Mouse (Mus musculus): Measurements from ENCODE around the gene Zyg11a.
"Not testable (repeated sequence)": the region's sequence is repeated elsewhere in the genome, so short reads cannot be mapped to it uniquely, and the experiment has no call there.

Zyg11a gene

DNA sequence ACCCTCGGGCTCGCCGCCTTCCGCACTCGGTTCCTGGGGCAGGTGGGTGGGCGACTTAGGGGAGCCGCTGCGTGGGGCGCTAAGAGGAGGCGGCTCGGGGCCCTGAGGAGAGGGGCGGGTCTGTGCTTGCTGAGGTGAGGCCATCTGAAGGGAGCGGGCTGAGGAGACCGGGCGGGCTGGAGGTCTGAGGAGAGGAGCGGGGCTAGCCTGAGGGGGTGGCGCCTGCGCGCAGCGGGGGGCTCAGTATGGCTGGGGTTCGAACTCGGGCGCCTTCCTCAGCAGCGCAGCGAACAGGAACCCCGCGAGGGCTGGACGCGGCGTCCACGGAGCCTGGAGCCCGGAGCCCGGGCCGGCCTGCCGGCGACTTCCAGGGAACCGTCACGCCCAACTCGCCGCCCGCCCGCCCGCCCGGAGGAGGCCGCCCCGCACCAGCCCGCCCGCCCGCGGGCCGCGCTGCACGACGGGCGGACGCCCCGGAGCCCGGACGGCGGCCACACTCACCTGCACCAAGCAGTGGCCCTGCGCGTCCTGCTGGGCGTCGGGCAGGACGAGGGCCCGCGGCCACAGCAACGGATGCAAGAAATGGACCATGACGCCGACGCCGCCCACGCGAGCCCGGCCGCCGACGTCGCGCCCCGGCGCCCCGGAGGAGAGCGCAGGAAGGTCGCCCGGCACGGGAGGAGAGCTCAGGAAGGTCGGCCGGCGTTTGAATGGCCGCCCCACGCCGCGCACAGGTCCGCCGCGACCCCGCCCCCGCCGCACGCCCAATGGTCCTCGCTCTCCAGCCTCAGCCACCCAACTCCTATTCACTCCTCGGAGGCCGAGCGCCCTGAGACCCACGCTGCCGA is at the start of gene Zyg11a:
Gene Zyg11a, minus strand, starts transcription at position 717 of the 848 bp plus-strand sequence.
- DNase-seq (ENCODE audit: low spot score in 2 of 2): no peak

DNA sequence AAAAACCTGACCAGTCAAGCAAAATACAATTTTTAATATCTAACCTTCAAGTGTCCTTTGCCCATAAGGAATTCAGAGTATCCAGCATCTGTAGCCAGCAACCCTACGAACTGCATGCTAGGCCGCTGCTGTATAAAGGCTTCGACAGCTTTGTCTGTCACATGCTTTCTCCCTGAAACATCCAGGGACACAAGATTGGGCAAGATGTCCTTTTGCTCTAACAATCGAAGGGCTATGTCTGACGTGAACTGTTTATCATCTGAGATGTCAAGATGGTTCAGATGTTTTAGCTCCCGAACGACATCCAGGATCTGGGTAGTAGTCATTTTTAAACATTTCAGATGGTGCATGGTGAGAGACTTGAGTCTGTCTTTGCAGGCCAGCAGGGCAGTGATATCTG is 47.9 kb upstream of the Zyg11a start:
- no peak for DNase-seq (ENCODE audit: low spot score in 2 of 2)

DNA sequence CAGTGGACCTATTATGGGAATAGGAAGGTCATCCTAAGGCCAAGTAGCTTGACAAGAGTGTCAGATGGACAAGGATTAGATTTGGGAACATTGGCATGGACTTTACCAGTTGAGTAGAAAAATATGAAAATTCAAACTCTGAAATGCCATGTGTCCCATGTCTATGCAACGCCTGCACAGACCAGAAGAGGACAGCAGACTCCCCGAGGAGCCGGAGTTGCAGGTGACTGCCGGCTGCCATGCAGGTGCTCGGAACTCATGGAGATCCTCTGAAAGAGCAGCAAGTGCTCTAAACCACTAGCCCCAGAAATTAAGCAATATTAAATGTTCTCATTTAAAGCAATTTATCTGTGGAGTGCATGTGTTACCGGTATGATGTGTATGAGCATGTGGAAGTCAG is 35.5 kb upstream of the Zyg11a start:
- DNase-seq (ENCODE audit: low spot score in 2 of 2): no peak

DNA sequence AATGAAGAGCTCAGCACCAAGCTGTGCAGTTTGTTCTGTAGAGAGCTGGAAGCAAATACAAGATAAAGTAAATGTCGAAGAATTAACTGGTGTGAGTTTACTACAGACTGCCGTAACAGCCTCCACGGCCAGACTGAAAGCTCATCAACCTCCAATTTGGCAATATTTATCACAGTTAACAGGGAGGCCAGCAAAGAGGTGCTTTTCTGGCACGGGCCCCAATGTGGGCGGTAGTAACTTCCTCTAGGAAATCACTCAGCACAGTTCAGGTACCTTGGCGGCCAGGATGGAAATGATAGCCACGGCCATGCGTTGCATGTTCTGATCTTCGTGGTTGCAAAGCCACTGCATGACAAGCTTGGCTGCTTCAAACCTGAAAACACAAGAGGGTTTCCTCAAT is 32.7 kb upstream of the Zyg11a start:
- no peak for DNase-seq (ENCODE audit: low spot score in 2 of 2)

DNA sequence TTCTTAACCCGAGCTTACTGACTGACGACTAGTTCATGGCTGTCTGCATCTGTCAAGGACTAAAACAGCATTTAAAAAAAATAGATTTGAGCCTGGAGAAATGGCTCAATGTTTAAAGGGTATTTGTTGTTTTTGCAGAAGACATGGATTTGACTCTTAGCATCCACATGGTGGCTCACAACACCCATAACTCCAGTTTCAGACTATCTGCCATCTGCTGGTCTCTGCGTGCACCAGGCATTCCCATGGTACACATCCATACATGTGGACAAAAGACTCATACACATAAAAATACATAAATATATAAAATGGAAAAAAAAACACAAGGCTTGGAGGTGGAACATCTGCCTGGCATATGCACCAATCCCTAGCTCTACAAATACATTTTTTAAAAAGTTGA is 31.5 kb upstream of the Zyg11a start:
- DNase-seq (ENCODE audit: low spot score in 2 of 2): no peak

DNA sequence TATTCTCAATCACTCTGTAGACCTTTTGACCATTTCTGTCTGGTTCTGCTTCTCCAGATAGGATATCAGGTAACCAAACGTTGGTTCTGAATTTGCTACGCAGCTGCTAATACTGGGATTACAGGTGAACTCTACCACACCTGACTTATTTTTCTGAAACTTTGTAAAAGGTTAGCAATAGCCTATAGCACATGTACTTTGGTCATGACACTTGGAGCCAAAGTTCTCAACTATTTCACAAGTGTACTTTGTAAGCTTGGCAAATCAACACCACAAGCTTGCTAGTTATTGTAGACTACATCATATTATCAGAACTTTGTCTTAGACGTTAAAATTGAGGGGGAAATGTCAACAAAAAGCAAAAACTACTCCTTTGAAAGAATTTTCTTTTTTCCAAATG is 15.8 kb upstream of the Zyg11a start:
- no peak for DNase-seq (ENCODE audit: low spot score in 2 of 2)

DNA sequence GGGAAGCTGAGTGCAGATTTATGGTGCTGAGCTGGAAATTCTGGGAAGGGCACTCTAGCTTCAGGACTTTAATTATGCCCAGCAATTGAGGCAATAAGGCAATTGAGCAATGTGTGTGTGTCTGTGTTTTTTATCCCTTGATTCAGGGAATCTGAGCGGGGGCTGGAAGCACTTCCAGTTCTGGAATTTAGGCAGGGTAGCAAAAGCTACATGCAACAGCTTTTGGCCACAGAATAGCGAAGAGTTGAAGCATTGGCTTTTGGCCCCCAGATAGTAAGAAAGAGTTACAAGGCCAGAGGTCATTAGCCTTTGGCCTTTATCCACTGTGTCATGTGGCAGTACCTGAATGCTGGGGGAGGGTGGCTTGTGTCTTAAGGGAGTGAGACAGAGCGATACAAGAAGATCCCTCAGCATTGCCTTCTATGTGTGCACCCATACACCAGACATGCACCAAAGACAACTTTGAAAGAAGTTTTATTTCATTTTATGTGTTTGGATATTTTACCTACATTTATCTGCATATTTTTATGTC is 7.6 kb upstream of the Zyg11a start:
- DNase-seq (ENCODE audit: low spot score in 2 of 2): no peak

DNA sequence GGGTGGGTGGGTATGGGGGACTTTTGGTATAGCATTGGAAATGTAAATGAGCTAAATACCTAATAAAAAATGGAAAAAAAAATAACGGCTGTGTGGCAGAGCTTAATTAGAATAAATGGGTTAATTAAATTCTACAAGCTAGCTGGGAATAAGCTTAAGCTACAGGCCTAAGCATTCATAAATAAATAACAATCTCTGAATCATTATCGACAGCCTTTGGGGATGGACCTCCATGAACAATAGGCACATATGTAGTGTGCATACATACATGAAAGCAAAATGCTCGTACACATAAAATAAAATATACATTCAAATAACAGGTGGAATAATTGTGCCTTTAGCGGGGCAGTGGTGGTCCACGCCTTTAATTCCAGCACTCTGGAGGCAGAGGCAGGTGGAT is 4.7 kb upstream of the Zyg11a start:
- DNase-seq (ENCODE audit: low spot score in 2 of 2): no peak

DNA sequence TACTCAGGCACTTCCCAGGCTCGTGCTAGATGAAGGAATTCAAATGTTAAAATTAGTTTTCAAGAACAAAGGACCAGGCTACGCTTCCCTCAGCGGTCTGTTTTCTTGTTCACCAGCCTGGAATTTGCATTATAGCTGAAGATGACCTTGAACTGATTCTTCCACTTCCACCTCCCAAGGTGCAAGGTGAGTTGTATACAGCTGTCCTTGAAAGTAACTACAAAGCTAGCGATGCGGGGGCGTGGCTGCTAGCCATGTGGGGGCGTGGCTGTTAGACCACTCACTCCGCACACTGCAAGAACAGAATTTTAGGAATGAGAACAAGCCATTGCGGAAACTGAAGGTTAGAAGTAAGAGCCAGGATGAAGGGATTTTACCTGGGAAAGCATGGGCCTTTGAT is 1.2 kb upstream of the Zyg11a start:
- no peak for DNase-seq (ENCODE audit: low spot score in 2 of 2)

DNA sequence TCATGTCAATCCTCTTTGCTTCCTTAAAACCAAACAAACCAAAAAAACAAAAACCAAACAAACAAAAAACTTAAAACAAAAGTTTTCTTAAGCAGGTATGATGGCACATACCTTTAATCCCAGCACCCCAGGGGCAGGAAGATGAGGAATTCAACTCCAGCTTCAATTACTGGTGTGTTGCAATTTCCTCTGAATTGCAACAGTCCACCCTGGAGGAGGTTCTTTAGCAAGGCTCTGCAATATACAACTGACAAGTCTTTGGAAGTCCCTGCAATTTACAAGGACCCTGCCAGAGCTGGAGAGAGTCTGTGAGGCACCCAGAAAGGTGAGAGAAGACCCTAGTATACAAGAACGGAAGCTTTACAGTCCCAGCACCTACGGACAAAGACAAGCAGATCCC is 4.8 kb downstream of the Zyg11a start:
- no peak for DNase-seq (ENCODE audit: low spot score in 2 of 2)

DNA sequence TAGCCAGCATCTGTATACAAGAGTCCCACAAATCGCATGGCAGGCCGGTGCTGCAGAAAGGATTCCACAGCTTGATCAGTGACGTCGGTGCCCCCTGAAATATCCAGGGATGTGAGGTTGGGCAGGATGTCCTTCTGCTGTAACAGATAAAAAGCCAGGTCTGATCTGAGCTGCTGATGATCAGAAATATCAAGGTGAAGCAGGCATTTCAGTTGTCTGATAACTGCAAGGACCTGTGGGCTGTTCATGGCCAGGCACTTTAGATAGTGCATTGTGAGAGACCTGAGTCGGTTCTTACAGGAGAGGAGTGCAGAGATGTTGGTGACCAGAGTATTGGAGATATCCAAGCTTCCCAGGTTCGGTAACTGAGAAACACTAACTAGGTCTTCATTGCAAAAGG is 13.2 kb downstream of the Zyg11a start:
- DNase-seq (ENCODE audit: low spot score in 2 of 2): no peak

DNA sequence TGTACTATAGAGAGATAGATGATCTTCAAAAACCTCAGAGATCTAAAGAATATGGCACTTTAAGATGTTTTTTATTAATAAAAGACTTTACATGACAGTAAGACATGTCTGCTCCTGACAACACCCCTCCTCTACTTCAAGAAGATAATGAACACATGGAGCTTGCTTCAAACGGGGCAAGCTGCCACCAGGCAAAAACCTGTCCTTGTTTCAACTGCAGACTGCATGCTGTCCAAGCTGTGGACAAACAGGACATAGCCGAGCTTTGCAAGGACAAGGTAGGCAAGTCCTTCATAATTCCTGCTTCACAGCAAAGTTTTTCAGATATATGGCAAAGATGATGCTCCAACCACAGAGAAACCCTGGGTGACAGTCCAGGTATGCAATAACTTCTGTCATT is 18.6 kb downstream of the Zyg11a start:
- DNase-seq (ENCODE audit: low spot score in 2 of 2): no peak

DNA sequence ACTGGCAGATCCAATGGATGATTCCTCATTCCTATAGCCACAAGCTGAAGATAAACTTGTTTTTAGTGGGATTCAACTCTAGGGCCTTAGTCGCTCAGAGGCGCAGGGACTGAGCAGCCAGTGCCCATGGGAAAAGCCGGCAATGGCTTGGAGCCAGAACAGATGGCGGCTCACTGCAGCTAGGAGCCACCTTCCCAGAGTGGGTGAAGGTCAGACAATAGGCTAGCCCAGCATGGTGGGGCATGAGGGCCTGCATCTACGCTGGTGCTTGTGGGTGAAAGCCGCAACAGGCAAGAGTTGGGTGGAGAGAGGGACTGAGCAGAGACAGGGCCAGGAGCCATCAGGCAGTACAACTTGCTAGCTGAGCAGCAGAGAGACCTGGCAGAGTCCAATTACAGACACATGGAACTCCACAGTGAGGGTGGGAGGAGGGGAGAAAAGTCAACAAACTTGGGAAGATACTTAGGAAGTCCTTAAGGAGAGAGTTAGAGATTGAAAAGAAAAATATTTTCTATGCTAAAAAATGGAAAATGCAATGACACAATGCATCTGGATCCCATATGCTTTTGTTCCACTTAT is 21.5 kb downstream of the Zyg11a start:
- DNase-seq (ENCODE audit: low spot score in 2 of 2): no peak

DNA sequence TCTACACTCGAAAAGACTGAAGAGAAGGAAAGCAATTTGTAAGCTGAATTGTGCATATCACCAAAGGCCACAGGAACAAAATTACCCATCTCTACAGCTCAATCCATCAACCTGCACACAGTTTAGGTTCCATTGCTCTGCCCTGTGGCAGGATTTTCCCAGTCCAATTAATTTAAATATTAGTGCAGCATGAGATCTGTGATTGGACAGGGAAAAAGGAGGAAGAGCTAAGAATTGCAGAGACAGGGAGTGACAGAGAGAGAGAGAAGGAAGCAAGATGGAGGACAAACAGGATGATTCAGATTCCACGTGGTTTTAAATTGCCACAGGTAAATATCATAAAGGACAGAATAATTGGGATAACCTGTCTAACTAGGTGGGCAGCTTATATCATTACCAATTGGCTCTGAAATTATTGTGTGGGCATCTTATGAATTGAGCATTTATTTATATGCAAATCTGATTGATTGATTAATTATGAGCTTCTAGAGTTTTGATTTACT is 25.0 kb downstream of the Zyg11a start:
- no peak for DNase-seq (ENCODE audit: low spot score in 2 of 2)

DNA sequence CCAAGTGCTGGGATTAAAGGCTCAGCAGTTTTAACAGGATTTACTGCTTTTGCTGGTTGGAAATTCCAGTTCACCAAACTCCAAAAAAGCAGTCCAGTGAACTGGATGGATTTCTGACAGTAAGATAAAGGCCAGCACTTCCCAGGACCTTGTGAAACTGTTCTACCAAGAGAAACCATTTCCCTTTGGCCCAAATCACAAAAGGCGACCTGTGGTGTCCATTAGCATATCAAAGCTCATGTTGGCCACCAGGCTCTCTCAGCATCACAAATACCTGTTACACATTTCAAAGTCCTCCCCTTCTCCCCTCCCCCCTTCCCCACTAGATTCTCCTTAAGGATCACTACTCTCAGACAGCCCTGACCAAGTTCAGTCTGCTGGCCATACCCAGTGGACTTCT is 35.6 kb downstream of the Zyg11a start:
- no peak for DNase-seq (ENCODE audit: low spot score in 2 of 2)

DNA sequence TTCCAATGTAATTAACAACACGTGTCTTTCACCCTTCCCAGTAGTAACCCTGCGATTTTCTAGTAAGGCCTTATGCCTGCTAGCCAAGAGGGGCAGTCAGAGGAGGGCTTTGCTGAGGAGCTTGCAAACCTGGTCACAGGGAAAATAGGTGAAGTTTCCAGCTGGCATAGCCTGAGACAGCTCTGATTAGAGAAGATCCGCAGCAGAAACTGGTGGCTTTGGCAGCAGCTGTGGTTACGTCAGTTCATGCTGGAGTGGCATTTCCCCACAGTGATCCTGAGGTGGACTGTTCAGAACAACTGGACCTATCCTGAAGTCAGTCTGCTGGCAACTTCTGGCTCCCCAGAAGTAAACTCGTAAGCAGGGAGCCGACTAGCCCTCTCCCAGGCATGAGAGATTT is 49.8 kb downstream of the Zyg11a start:
- DNase-seq (ENCODE audit: low spot score in 2 of 2): no peak

DNA sequence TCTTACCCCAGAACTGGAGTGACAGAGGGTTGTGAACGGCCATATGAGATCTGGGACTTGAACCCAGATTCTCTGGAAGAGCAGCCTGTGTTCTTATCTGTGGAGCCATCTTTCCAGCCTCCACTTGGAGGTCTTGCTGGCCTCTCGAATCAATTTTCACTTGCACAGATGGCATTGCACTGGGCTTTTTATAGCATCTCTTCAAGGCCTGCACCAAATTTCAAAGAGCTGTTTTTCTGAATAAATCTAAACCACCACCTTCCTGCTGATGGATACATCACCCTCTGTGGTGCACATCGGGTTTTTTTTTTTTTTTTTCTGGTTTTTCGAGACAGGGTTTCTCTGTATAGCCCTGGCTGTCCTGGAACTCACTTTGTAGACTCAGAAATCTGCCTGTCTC is 51.0 kb downstream of the Zyg11a start:
- no peak for DNase-seq (ENCODE audit: low spot score in 2 of 2)

DNA sequence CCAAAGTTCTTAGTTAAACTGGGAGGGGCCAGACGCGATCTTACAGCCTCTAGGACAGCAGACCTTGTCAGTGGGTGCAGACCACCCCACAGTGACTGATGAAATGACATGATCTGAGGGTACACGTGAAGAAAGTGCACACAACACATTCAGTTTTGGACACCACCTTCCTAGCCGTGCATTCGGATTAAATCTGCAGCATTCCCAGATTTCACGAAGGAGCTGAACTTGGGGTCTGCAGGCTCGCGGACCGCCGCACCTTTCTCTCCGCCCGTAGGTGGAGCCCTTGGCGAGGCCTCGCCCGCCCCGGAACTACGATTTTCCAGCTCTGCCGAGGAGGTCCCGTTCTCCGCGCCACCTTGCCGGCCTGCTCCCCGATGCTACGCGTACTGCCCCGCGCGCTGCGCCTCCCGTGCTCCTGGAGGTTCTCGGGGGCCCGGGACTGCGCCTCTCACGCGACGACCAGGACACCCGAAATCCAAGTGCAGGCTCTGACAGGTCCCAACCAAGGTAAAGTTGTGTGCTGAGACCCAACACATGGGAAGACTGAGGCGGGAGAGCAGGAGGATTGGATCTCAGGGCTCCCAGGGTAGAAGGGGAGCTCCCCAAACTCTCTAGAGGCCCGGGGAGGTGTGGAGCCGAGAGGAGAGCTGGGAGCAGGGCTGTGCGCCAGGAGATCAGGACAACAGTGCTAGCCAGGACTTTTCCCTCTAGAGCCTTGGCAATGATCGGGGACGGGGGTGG is 52.5 kb downstream of the Zyg11a start, which contains the start of gene Echdc2:
Gene Echdc2, plus strand, starts transcription at position 286 of the 744 bp plus-strand sequence.
- peak; percentile 20 to 71 for DNase-seq (ENCODE audit: low spot score in 2 of 2)

DNA sequence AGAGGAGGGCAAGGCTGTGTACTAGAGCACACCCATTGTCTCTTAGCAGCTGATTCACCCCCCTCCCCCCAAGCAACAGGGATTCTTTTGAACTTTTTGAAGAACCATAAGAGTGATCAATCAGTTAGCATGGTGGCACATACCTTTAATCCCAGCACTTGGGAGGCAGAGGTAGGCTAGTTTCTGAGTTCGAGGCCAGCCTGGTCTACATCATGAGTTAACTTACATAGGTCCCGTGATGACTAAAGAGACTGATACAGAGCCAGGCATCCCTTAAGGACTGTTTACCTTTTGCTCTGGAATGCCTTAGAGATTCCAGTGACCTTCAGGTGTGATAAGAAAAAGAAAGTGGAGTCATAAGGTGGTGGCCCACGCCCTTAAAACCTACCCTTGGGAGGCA is 54.6 kb downstream of the Zyg11a start:
- no peak for DNase-seq (ENCODE audit: low spot score in 2 of 2)

DNA sequence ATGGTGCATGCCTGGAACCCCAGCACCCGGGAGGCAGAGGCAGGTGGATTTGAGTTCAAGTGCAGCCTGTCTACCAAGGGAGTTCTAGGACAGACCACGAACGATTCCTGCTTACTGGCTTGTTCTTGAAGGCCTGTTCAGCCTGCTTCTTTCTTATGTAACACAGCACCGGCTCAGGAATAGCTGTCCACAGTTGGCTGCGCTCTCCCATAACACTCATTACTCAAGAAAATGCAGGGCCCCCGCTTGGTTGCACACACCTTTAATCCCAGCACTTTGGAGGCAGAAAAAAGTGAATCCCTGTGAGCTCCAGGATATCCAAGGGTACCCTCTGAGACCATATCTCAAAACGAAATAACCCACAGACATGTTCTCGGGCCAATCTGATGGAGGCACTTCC is 55.9 kb downstream of the Zyg11a start:
- DNase-seq (ENCODE audit: low spot score in 2 of 2): no peak

DNA sequence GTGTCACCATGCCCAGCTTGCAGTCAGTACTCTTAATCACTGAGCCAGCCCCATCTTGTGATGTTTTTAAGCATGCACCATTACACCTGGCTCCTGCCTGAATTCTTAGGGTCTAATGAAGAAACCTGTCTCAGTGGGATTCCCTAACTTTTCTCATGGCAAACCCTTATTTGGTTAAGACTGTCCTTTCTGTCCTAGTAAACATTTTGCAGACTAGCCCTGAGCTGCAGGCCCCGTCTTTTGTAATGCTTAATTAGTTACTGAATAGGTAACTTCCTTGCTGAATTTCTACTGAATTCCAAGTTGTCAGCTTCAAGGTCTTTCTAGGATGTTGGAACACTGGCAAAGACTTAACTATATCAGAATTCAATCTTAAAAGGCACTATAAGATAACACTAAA is 62.7 kb downstream of the Zyg11a start:
- not testable (repeated sequence) for DNase-seq (ENCODE audit: low spot score in 2 of 2)

DNA sequence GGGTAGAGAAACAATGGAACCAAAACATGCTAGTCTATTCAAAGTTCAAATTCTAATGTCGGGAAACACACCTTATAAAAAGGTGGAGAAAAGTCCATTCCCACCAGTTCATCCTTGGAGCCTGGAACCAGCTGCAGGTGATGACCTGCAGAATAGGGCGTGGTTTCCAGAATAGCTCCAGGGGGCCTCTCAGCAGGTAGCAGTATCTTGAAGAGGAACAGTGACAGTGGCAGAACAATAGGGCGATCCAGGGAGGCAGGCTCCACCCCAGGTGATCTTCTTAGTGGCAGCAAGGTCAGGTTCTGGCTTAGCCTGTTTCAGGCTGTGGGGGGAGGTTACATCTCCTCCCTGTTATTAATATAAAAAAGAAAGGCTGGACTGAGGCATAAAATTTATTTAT is 72.3 kb downstream of the Zyg11a start:
- not testable (repeated sequence) for DNase-seq (ENCODE audit: low spot score in 2 of 2)
